Mouse (Mus musculus): ENCODE data around the gene Nphp3. TPM values are rescaled to one million over a fixed set of nuclear protein-coding genes. Genes with fewer than 3 reads are reported as not detected.

Gene Nphp3
- polyA plus RNA-seq, 1 experiment from 2014 or later = 2.7 TPM

GRCm38 (mm10) chr9:104070863-104071604 is 68.7 kb downstream of the Nphp3 start:
- Histone ChIP-seq H3K27me3 (replicated peaks; ENCODE audit: insufficient read depth, low read length) (no peaks in the 10 kb centered on the region), H3K36me3 (ENCODE audit: insufficient read depth, low read length) (no peaks in the 10 kb centered on the region), H3K9ac (replicated peaks; ENCODE audit: low read depth) (no peak overlapping the region), H3K9me3 (ENCODE audit: low read length) (no peaks in the 10 kb centered on the region), H3K4me1 (ENCODE audit: insufficient read depth, low read depth, low read length) (no peaks in the 10 kb centered on the region), H3K4me3 (ENCODE audit: low read depth, low read length) (no peak overlapping the region), H3K27ac (ENCODE audit: low read length) (no peak overlapping the region), H3K4me2 (replicated peaks; ENCODE audit: low read depth, low read length) (no peak overlapping the region)
- DNase-seq (ENCODE audit: low spot score) (no peak), ATAC-seq (no peak)
- TF ChIP-seq EP300 (IDR thresholded peaks at IDR 0.05) = no peak
- TF ChIP-seq CTCF (IDR thresholded peaks at IDR 0.05) = no peak
- 61% methylated on average over 8 of the region's 8 CpGs for WGBS

GRCm38 (mm10) chr9:104075808-104076207 is 73.5 kb downstream of the Nphp3 start:
- no peak overlapping the region for H3K9ac ChIP-seq (replicated peaks; ENCODE audit: low read depth)
- TF ChIP-seq EP300 (IDR thresholded peaks at IDR 0.05) = no peak
- TF ChIP-seq CTCF (IDR thresholded peaks at IDR 0.05) = peak; percentile 68
- H3K9me3 ChIP-seq (ENCODE audit: low read length) = no peaks in the 10 kb centered on the region
- 61% methylated on average over 2 of the region's 2 CpGs for WGBS
- H3K4me3 ChIP-seq (ENCODE audit: low read depth, low read length) = no peak overlapping the region
- no peak overlapping the region for H3K27ac ChIP-seq (ENCODE audit: low read length)
- no peaks in the 10 kb centered on the region for H3K27me3 ChIP-seq (replicated peaks; ENCODE audit: insufficient read depth, low read length)
- no peaks in the 10 kb centered on the region for H3K4me1 ChIP-seq (ENCODE audit: insufficient read depth, low read depth, low read length)
- H3K36me3 ChIP-seq (ENCODE audit: insufficient read depth, low read length) = no peaks in the 10 kb centered on the region
- ATAC-seq (no peak), DNase-seq (ENCODE audit: low spot score) (peak; percentile 28)
- no peak overlapping the region for H3K4me2 ChIP-seq (replicated peaks; ENCODE audit: low read depth, low read length)

- Histone ChIP-seq H3K4me1 (ENCODE audit: insufficient read depth, low read depth, low read length) (no peaks in the 10 kb centered on the region), H3K4me3 (ENCODE audit: low read depth, low read length) (no peak overlapping the region), H3K27ac (ENCODE audit: low read length) (no peak overlapping the region), H3K27me3 (replicated peaks; ENCODE audit: insufficient read depth, low read length) (no peaks in the 10 kb centered on the region), H3K9ac (replicated peaks; ENCODE audit: low read depth) (no peak overlapping the region), H3K4me2 (replicated peaks; ENCODE audit: low read depth, low read length) (no peak overlapping the region), H3K36me3 (ENCODE audit: insufficient read depth, low read length) (peaks cover 4% of the 10 kb centered on the region; the same call in 1 of the 2 replicates), H3K9me3 (ENCODE audit: low read length) (no peaks in the 10 kb centered on the region)
- TF ChIP-seq CTCF (IDR thresholded peaks at IDR 0.05) = no peak
- no peak for TF ChIP-seq EP300 (IDR thresholded peaks at IDR 0.05)
- DNase-seq (ENCODE audit: low spot score) (no peak), ATAC-seq (no peak)
- WGBS = 100% methylated on average over 1 of the region's 1 CpGs
Measured at GRCm38 (mm10) chr9:104078780-104079179, 76.4 kb downstream of the Nphp3 start.

GRCm38 (mm10) chr9:104079379-104079778 is 77.0 kb downstream of the Nphp3 start:
- WGBS = 49% methylated on average over 5 of the region's 5 CpGs
- ATAC-seq (no peak), DNase-seq (ENCODE audit: low spot score) (peak; percentile 28)
- no peak overlapping the region for H3K4me3 ChIP-seq (ENCODE audit: low read depth, low read length)
- no peaks in the 10 kb centered on the region for H3K4me1 ChIP-seq (ENCODE audit: insufficient read depth, low read depth, low read length)
- H3K36me3 ChIP-seq (ENCODE audit: insufficient read depth, low read length) = peaks cover 4% of the 10 kb centered on the region
- TF ChIP-seq CTCF (IDR thresholded peaks at IDR 0.05) (peak; percentile 70), EP300 (IDR thresholded peaks at IDR 0.05) (no peak)
- no peaks in the 10 kb centered on the region for H3K27me3 ChIP-seq (replicated peaks; ENCODE audit: insufficient read depth, low read length)
- H3K9me3 ChIP-seq (ENCODE audit: low read length) = no peaks in the 10 kb centered on the region
- no peak overlapping the region for H3K4me2 ChIP-seq (replicated peaks; ENCODE audit: low read depth, low read length)
- no peak overlapping the region for H3K9ac ChIP-seq (replicated peaks; ENCODE audit: low read depth)
- H3K27ac ChIP-seq (ENCODE audit: low read length) = no peak overlapping the region

- peaks cover 8% of the 10 kb centered on the region for H3K36me3 ChIP-seq (ENCODE audit: insufficient read depth, low read length)
- no peak overlapping the region for H3K9ac ChIP-seq (replicated peaks; ENCODE audit: low read depth)
- H3K9me3 ChIP-seq (ENCODE audit: low read length) = no peaks in the 10 kb centered on the region
- WGBS = 65% methylated on average over 3 of the region's 3 CpGs
- H3K4me2 ChIP-seq (replicated peaks; ENCODE audit: low read depth, low read length) = no peak overlapping the region
- H3K4me1 ChIP-seq (ENCODE audit: insufficient read depth, low read depth, low read length) = no peaks in the 10 kb centered on the region
- TF ChIP-seq EP300 (IDR thresholded peaks at IDR 0.05) (no peak), CTCF (IDR thresholded peaks at IDR 0.05) (no peak)
- no peak overlapping the region for H3K4me3 ChIP-seq (ENCODE audit: low read depth, low read length)
- DNase-seq (ENCODE audit: low spot score) (no peak), ATAC-seq (no peak)
- H3K27ac ChIP-seq (ENCODE audit: low read length) = no peak overlapping the region
- no peaks in the 10 kb centered on the region for H3K27me3 ChIP-seq (replicated peaks; ENCODE audit: insufficient read depth, low read length)
Measured at GRCm38 (mm10) chr9:104080038-104080437, 77.7 kb downstream of the Nphp3 start.

- no peak overlapping the region for H3K4me2 ChIP-seq (replicated peaks; ENCODE audit: low read depth, low read length)
- no peaks in the 10 kb centered on the region for H3K9me3 ChIP-seq (ENCODE audit: low read length)
- WGBS = 51% methylated on average over 4 of the region's 4 CpGs
- no peaks in the 10 kb centered on the region for H3K27me3 ChIP-seq (replicated peaks; ENCODE audit: insufficient read depth, low read length)
- H3K27ac ChIP-seq (ENCODE audit: low read length) = no peak overlapping the region
- H3K9ac ChIP-seq (replicated peaks; ENCODE audit: low read depth) = no peak overlapping the region
- no peaks in the 10 kb centered on the region for H3K4me1 ChIP-seq (ENCODE audit: insufficient read depth, low read depth, low read length)
- TF ChIP-seq CTCF (IDR thresholded peaks at IDR 0.05) = no peak
- no peak for TF ChIP-seq EP300 (IDR thresholded peaks at IDR 0.05)
- H3K36me3 ChIP-seq (ENCODE audit: insufficient read depth, low read length) = peaks cover 8% of the 10 kb centered on the region
- DNase-seq (ENCODE audit: low spot score) (no peak), ATAC-seq (no peak)
- no peak overlapping the region for H3K4me3 ChIP-seq (ENCODE audit: low read depth, low read length)
Measured at GRCm38 (mm10) chr9:104085730-104086429, 83.5 kb downstream of the Nphp3 start.
